Mouse (Mus musculus): ENCODE data around the gene Tln2. TPM values are rescaled to one million over a fixed set of nuclear protein-coding genes. Genes with fewer than 3 reads are reported as not detected.
"Not testable (repeated sequence)": the region's sequence is repeated elsewhere in the genome, so short reads cannot be mapped to it uniquely, and the experiment has no call there.

Tln2 gene
- polyA plus RNA-seq, 1 experiment from 2014 or later: 40.7 TPM

GRCm38 (mm10) chr9:67280311-67280710 is 279.2 kb downstream of the Tln2 start:
- H3K4me1 ChIP-seq; H3K27ac ChIP-seq (replicated peaks); H3K27me3 ChIP-seq (replicated peaks; ENCODE audit: low read depth, poor library complexity, severe bottlenecking); H3K9me3 ChIP-seq; DNase-seq (ENCODE audit: low spot score); H3K4me3 ChIP-seq: not testable (repeated sequence)
- H3K36me3 ChIP-seq (replicated peaks): peaks cover 31% of the 10 kb centered on the region

- 93% methylated on average over 6 of the region's 6 CpGs for WGBS
- no peak for DNase-seq (ENCODE audit: low spot score)
- Histone ChIP-seq H3K27ac (replicated peaks) (no peak overlapping the region), H3K4me3 (no peak overlapping the region), H3K9me3 (no peaks in the 10 kb centered on the region), H3K27me3 (replicated peaks; ENCODE audit: low read depth, poor library complexity, severe bottlenecking) (no peaks in the 10 kb centered on the region), H3K4me1 (peaks cover 6% of the 10 kb centered on the region; the same call in 1 of the 2 replicates), H3K36me3 (replicated peaks) (peaks cover 38% of the 10 kb centered on the region)
Measured at GRCm38 (mm10) chr9:67276446-67276845, 283.1 kb downstream of the Tln2 start.

- Histone ChIP-seq H3K4me3 (no peak overlapping the region), H3K9me3 (no peaks in the 10 kb centered on the region), H3K27me3 (replicated peaks; ENCODE audit: low read depth, poor library complexity, severe bottlenecking) (no peaks in the 10 kb centered on the region), H3K4me1 (peaks cover 20% of the 10 kb centered on the region), H3K27ac (replicated peaks) (no peak overlapping the region), H3K36me3 (replicated peaks) (peaks cover 38% of the 10 kb centered on the region)
- 48% methylated on average over 3 of the region's 3 CpGs for WGBS
- peak; percentile 32 for DNase-seq (ENCODE audit: low spot score)
Measured at GRCm38 (mm10) chr9:67274296-67274695, 285.2 kb downstream of the Tln2 start.

- DNase-seq (ENCODE audit: low spot score): no peak
- peaks cover 28% of the 10 kb centered on the region for H3K4me1 ChIP-seq
- no peaks in the 10 kb centered on the region for H3K27me3 ChIP-seq (replicated peaks; ENCODE audit: low read depth, poor library complexity, severe bottlenecking)
- no peak overlapping the region for H3K27ac ChIP-seq (replicated peaks)
- no peak overlapping the region for H3K4me3 ChIP-seq
- no peaks in the 10 kb centered on the region for H3K9me3 ChIP-seq
- peaks cover 38% of the 10 kb centered on the region for H3K36me3 ChIP-seq (replicated peaks)
Measured at GRCm38 (mm10) chr9:67273362-67273761, 286.1 kb downstream of the Tln2 start.

- Histone ChIP-seq H3K4me3 (no peak overlapping the region), H3K27me3 (replicated peaks; ENCODE audit: low read depth, poor library complexity, severe bottlenecking) (no peaks in the 10 kb centered on the region), H3K4me1 (peaks cover 34% of the 10 kb centered on the region), H3K9me3 (no peaks in the 10 kb centered on the region), H3K27ac (replicated peaks) (no peak overlapping the region; the same call in 1 of the 2 replicates), H3K36me3 (replicated peaks) (peaks cover 21% of the 10 kb centered on the region)
- DNase-seq (ENCODE audit: low spot score): no peak
- WGBS: 84% methylated on average over 7 of the region's 7 CpGs
Measured at GRCm38 (mm10) chr9:67270734-67271133, 288.8 kb downstream of the Tln2 start.

GRCm38 (mm10) chr9:67270061-67270595 is 289.4 kb downstream of the Tln2 start:
- H3K9me3 ChIP-seq: no peaks in the 10 kb centered on the region
- DNase-seq (ENCODE audit: low spot score): no peak
- H3K4me3 ChIP-seq: no peak overlapping the region
- peak overlapping the region; percentile 48; the same call in 1 of the 2 replicates for H3K27ac ChIP-seq (replicated peaks)
- WGBS: 85% methylated on average over 7 of the region's 7 CpGs
- H3K4me1 ChIP-seq: peaks cover 40% of the 10 kb centered on the region
- H3K36me3 ChIP-seq (replicated peaks): peaks cover 16% of the 10 kb centered on the region
- no peaks in the 10 kb centered on the region for H3K27me3 ChIP-seq (replicated peaks; ENCODE audit: low read depth, poor library complexity, severe bottlenecking)

GRCm38 (mm10) chr9:67267276-67267990 is 292.1 kb downstream of the Tln2 start:
- Histone ChIP-seq H3K9me3 (no peaks in the 10 kb centered on the region), H3K27me3 (replicated peaks; ENCODE audit: low read depth, poor library complexity, severe bottlenecking) (no peaks in the 10 kb centered on the region), H3K4me3 (no peak overlapping the region), H3K36me3 (replicated peaks) (peaks cover 12% of the 10 kb centered on the region), H3K4me1 (peaks cover 40% of the 10 kb centered on the region), H3K27ac (replicated peaks) (no peak overlapping the region)
- no peak for DNase-seq (ENCODE audit: low spot score)
- 86% methylated on average over 8 of the region's 8 CpGs for WGBS

GRCm38 (mm10) chr9:67265513-67265912 is 294.0 kb downstream of the Tln2 start:
- DNase-seq (ENCODE audit: low spot score): no peak
- Histone ChIP-seq H3K4me3 (no peak overlapping the region), H3K9me3 (no peaks in the 10 kb centered on the region), H3K27me3 (replicated peaks; ENCODE audit: low read depth, poor library complexity, severe bottlenecking) (no peaks in the 10 kb centered on the region), H3K36me3 (replicated peaks) (peaks cover 12% of the 10 kb centered on the region; the same call in 1 of the 2 replicates), H3K27ac (replicated peaks) (peak overlapping the region; percentile 54), H3K4me1 (peaks cover 43% of the 10 kb centered on the region)
- 49% methylated on average over 11 of the region's 11 CpGs for whole genome bisulfite sequencing

GRCm38 (mm10) chr9:67264896-67265295 is 294.6 kb downstream of the Tln2 start:
- H3K4me3 ChIP-seq: no peak overlapping the region
- peaks cover 12% of the 10 kb centered on the region; the same call in 1 of the 2 replicates for H3K36me3 ChIP-seq (replicated peaks)
- WGBS: 66% methylated on average over 2 of the region's 2 CpGs
- no peaks in the 10 kb centered on the region for H3K9me3 ChIP-seq
- no peaks in the 10 kb centered on the region for H3K27me3 ChIP-seq (replicated peaks; ENCODE audit: low read depth, poor library complexity, severe bottlenecking)
- H3K4me1 ChIP-seq: peaks cover 39% of the 10 kb centered on the region
- no peak for DNase-seq (ENCODE audit: low spot score)
- no peak overlapping the region for H3K27ac ChIP-seq (replicated peaks)

GRCm38 (mm10) chr9:67260835-67261599 is 298.5 kb downstream of the Tln2 start:
- WGBS: 31% methylated on average over 13 of the region's 13 CpGs
- no peak overlapping the region for H3K4me3 ChIP-seq
- H3K27ac ChIP-seq (replicated peaks): peak overlapping the region; percentile 57
- no peak for DNase-seq (ENCODE audit: low spot score)
- H3K9me3 ChIP-seq: no peaks in the 10 kb centered on the region
- H3K4me1 ChIP-seq: peaks cover 20% of the 10 kb centered on the region
- no peaks in the 10 kb centered on the region for H3K27me3 ChIP-seq (replicated peaks; ENCODE audit: low read depth, poor library complexity, severe bottlenecking)
- peaks cover 49% of the 10 kb centered on the region for H3K36me3 ChIP-seq (replicated peaks)

GRCm38 (mm10) chr9:67250141-67250540 is 309.4 kb downstream of the Tln2 start:
- no peak overlapping the region for H3K4me3 ChIP-seq
- peaks cover 1% of the 10 kb centered on the region; the same call in 1 of the 2 replicates for H3K9me3 ChIP-seq
- DNase-seq (ENCODE audit: low spot score): no peak
- H3K27ac ChIP-seq (replicated peaks): peak overlapping the region; percentile 65
- H3K27me3 ChIP-seq (replicated peaks; ENCODE audit: low read depth, poor library complexity, severe bottlenecking): no peaks in the 10 kb centered on the region
- H3K36me3 ChIP-seq (replicated peaks): peaks cover 48% of the 10 kb centered on the region
- peaks cover 15% of the 10 kb centered on the region for H3K4me1 ChIP-seq
- 60% methylated on average over 2 of the region's 2 CpGs for WGBS

- Histone ChIP-seq H3K27me3 (replicated peaks; ENCODE audit: low read depth, poor library complexity, severe bottlenecking) (no peaks in the 10 kb centered on the region), H3K36me3 (replicated peaks) (peaks cover 29% of the 10 kb centered on the region), H3K27ac (replicated peaks) (no peak overlapping the region), H3K4me3 (no peak overlapping the region), H3K9me3 (peaks cover 2% of the 10 kb centered on the region; the same call in 1 of the 2 replicates), H3K4me1 (peaks cover 15% of the 10 kb centered on the region)
- WGBS: 94% methylated on average over 10 of the region's 10 CpGs
- no peak for DNase-seq (ENCODE audit: low spot score)
Measured at GRCm38 (mm10) chr9:67247365-67247950, 312.0 kb downstream of the Tln2 start.

Measured in embryonic facial prominence, embryonic 10.5 days (tissue).